Mouse (Mus musculus) liver, adult 2 months (tissue): ENCODE measurements around the gene Tent4b. TPM values are rescaled to one million over a fixed set of nuclear protein-coding genes. Genes with fewer than 3 reads are reported as not detected.
A peak's percentile ranks its signal among the peaks of the same experiment; 100 is the strongest.

Experiments used
- DNase-seq: peaks from one replicate; pipeline ENCODE4 v3.0.0-alpha.2; 2011; ENCODE audit warnings: low read depth, low spot score; ENCODE audit errors: extremely low read depth
- H3K27ac ChIP-seq: fragments of 200-500 bp; replicated peaks from 2 replicates; pipeline ENCODE4 v1.5.1; 2012; ENCODE audit warnings: low read depth, mild to moderate bottlenecking, control low read depth, inconsistent platforms, low read length; ENCODE audit not compliant: insufficient read depth
- H3K27me3 ChIP-seq: fragments of 200-500 bp; 2 replicates; pipeline ENCODE4 v1.6.1; 2012; ENCODE audit warnings: mild to moderate bottlenecking, moderate library complexity, low read length, inconsistent platforms; ENCODE audit not compliant: control insufficient read depth, insufficient read depth
- H3K36me3 ChIP-seq: fragments of 200-500 bp; 2 replicates; pipeline ENCODE4 v1.6.1; 2012; ENCODE audit warnings: low read length, inconsistent platforms; ENCODE audit not compliant: control insufficient read depth, insufficient read depth
- H3K4me1 ChIP-seq: fragments of 200-500 bp; 2 replicates; pipeline ENCODE4 v1.6.1; 2011; ENCODE audit warnings: low read length; ENCODE audit not compliant: control insufficient read depth, insufficient read depth
- H3K4me3 ChIP-seq: fragments of 200-500 bp; 2 replicates; pipeline ENCODE4 v1.5.1; 2011; ENCODE audit warnings: low read depth, mild to moderate bottlenecking, control low read depth, low read length, moderate library complexity; ENCODE audit not compliant: insufficient read depth
- H3K79me2 ChIP-seq: fragments of 200-500 bp; 2 replicates; pipeline ENCODE4 v1.6.1; 2012; ENCODE audit warnings: inconsistent platforms, mild to moderate bottlenecking, low read length, moderate library complexity; ENCODE audit not compliant: control insufficient read depth, insufficient read depth
- H3K9ac ChIP-seq: fragments of 200-500 bp; 2 replicates; pipeline ENCODE4 v1.6.1; 2012; ENCODE audit warnings: low read depth, mild to moderate bottlenecking, control low read depth, inconsistent platforms, low read length
- CTCF ChIP-seq: fragments of 200-500 bp; IDR thresholded peaks from 2 replicates; pipeline ENCODE4 v1.5.1; 2011; ENCODE audit warnings: low read depth, low read length, control low read depth
- POLR2A ChIP-seq: fragments of 200-500 bp; IDR thresholded peaks from 2 replicates; pipeline ENCODE4 v1.6.1; 2011; ENCODE audit warnings: low read length, control low read depth; ENCODE audit not compliant: insufficient read depth; ENCODE audit errors: extremely low read depth
- WGBS: fragments of 180-500 bp; shearing (Covaris S2); methylation state at CpG from one replicate; pipeline ENCODE4 v1.1.7; 2018; 5-methylcytosine and 5-hydroxymethylcytosine counted together
- polyA plus RNA-seq: library from polyadenylated mRNA; depleted of rRNA; stranded (reverse); fragments of >200 nt; gene quantifications from 2 replicates; pipeline ENCODE4 v1.2.3, GENCODE M21; 2012; rRNA removed
- total RNA-seq: library from RNA; depleted of rRNA; stranded (reverse); fragments of >200 nt; gene quantifications from 2 replicates; pipeline ENCODE4 v1.2.3, GENCODE M21; 2014; rRNA removed

The Tent4b gene
- total and polyA plus RNA-seq, 2 experiments: 18.0 to 22.4 TPM

DNA sequence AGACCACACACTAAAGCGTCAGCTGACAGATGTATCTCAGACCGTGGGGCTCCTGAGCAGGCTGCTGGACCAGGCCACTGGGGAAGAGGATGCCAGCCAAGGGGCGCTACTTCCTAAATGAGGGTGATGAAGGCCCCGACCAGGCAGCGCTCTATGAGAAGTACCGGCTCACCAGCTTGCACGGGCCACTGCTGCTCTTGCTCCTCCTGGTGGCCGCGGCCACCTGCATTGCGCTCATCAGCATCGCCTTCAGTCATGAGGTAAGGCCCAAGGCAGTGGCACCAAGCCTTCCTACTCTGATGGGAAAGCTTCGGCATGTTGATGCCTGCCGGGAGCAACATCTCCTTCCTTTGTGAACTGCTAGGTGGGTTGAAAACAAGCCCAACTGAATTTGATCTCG, 107.5 kb downstream of the Tent4b start:
- no peak for TF ChIP-seq POLR2A
- peak; percentile 54 for TF ChIP-seq CTCF
- Histone ChIP-seq H3K79me2 (no peaks in the 10 kb centered on the region), H3K27ac (no peak overlapping the region), H3K4me3 (no peak overlapping the region), H3K36me3 (no peaks in the 10 kb centered on the region), H3K9ac (no peak overlapping the region), H3K27me3 (no peaks in the 10 kb centered on the region), H3K4me1 (no peaks in the 10 kb centered on the region)
- DNase-seq: no peak
- 56% methylated on average over 14 of the region's 14 CpGs for WGBS

DNA sequence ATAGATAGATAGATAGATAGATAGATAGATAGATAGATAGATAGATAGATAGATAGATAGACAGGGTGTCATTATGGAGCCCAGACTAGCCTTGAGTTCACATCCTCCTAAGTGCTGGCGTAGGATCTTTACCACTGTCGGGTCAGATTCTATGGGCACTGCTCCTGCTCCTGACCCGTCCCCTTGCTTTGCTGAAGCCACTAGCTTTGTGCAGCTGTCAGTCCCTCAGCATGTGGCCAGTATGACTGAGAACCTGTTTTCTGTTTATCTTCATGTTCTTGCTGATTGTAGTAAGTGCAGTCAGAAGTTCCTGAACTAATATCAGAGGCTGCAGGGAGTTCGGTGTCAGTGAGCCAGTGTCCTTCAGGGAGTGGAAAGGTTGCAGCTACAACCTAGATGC, 108.7 kb downstream of the Tent4b start:
- TF ChIP-seq CTCF (no peak), POLR2A (no peak)
- Histone ChIP-seq H3K79me2 (no peaks in the 10 kb centered on the region), H3K27me3 (no peaks in the 10 kb centered on the region), H3K4me3 (no peak overlapping the region), H3K4me1 (no peaks in the 10 kb centered on the region), H3K36me3 (no peaks in the 10 kb centered on the region), H3K27ac (no peak overlapping the region), H3K9ac (no peak overlapping the region)
- no peak for DNase-seq
- 83% methylated on average over 4 of the region's 4 CpGs for WGBS

Other genes with a start within 250 kb of the Tent4b start
- gene Zfp423, start 239.6 kb upstream of the Tent4b start, total RNA-seq: 0.18 and 0.20 TPM in 2 replicates
- gene Zfp423, start 239.6 kb upstream of the Tent4b start, polyA plus RNA-seq: 0.31 and 0.88 TPM in 2 replicates
- 15.4 and 17.2 TPM in 2 replicates for gene Cnep1r1, start 80.4 kb upstream of the Tent4b start, total RNA-seq
- gene Cnep1r1, start 80.4 kb upstream of the Tent4b start, polyA plus RNA-seq: 9.1 and 9.4 TPM in 2 replicates
- 17.1 and 18.9 TPM in 2 replicates for gene Heatr3, start 61.4 kb upstream of the Tent4b start, total RNA-seq
- 11.2 and 11.6 TPM in 2 replicates for gene Heatr3, start 61.4 kb upstream of the Tent4b start, polyA plus RNA-seq
- 2.1 and 2.6 TPM in 2 replicates for gene Adcy7, start 73.2 kb downstream of the Tent4b start, total RNA-seq
- 1.0 and 1.6 TPM in 2 replicates for gene Adcy7, start 73.2 kb downstream of the Tent4b start, polyA plus RNA-seq
- gene Brd7, start 163.0 kb downstream of the Tent4b start, total RNA-seq: 17.2 and 22.7 TPM in 2 replicates
- gene Brd7, start 163.0 kb downstream of the Tent4b start, polyA plus RNA-seq: 12.7 and 13.3 TPM in 2 replicates